Mouse (Mus musculus) heart, postnatal 0 days (tissue): ENCODE data around the gene Pde8a.

ENCODE experiments used
- CTCF ChIP-seq: IDR thresholded peaks from 2 replicates; pipeline ENCODE4 v1.5.1; 2016; ENCODE audit warnings: antibody characterized with exemption, control low read depth, low read depth
- EP300 ChIP-seq: IDR thresholded peaks from 2 replicates; pipeline ENCODE4 v1.6.1; 2016; ENCODE audit warnings: antibody characterized with exemption, low read depth

DNA sequence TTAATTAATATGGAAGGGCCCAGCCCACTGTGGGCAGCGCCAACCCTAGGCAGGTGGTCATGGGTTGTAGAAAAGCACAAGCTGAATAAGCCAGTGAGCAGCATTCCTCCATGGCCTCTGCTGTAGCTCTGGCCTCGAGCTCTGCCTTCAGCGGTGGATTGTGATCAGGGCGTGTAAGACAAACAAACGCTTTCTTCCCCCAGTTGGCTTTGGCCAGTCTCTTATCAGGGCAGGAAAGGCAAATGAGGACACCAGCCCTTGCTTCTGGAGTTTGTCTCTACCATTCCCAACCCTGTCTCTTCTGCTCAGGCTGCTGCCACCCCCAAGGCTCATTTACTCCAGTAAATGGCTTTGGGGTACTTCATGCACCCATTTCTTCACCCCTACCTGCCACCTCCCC lies 38.7 kb upstream of the Pde8a start:
- no peak for TF ChIP-seq CTCF
- no peak for TF ChIP-seq EP300
